Mouse (Mus musculus) stomach, postnatal 0 days (tissue): ENCODE results near the gene Nrcam.

Source experiments
- CTCF ChIP-seq: IDR thresholded peaks from 2 replicates; pipeline ENCODE4 v1.5.1; 2016; ENCODE audit warnings: antibody characterized with exemption, low read depth, mild to moderate bottlenecking, moderate library complexity
- EP300 ChIP-seq: optimal IDR thresholded peaks from 2 replicates; pipeline ENCODE3; 2016; ENCODE audit warnings: antibody characterized with exemption

GRCm38 (mm10) chr12:44424011-44424410, 95.3 kb downstream of the Nrcam start:
- no peak for TF ChIP-seq EP300
- no peak for TF ChIP-seq CTCF
